Mouse (Mus musculus): ENCODE measurements at regions not wholly inside any gene's neighbourhood (a gene's known extent, or its start where the extent isn't known, plus 50 kb on each side); places are given as distances from the start of the nearest gene placed in this dataset.

GRCm38 (mm10) chr8:115581940-115582517 is 125.6 kb downstream of the Maf start:
- Histone ChIP-seq H3K9ac (ENCODE audit: low read depth, low read length) (no peak overlapping the region), H3K4me1 (replicated peaks; ENCODE audit: insufficient read depth, low read length) (no peaks in the 10 kb centered on the region), H3K27ac (no peak overlapping the region), H3K9me3 (replicated peaks; ENCODE audit: low read length) (no peaks in the 10 kb centered on the region), H3K4me2 (ENCODE audit: low read length) (no peak overlapping the region), H3K27me3 (ENCODE audit: insufficient read depth, low read length) (no peaks in the 10 kb centered on the region), H3K36me3 (ENCODE audit: insufficient read depth, low read length) (no peaks in the 10 kb centered on the region), H3K4me3 (replicated peaks; ENCODE audit: low read depth, low read length) (no peak overlapping the region)
- no peak for DNase-seq (ENCODE audit: low spot score)
- WGBS = 87% methylated on average over 6 of the region's 6 CpGs
- ATAC-seq (replicated peaks; ENCODE audit: low FRiP score, low read depth) = no peak
- TF ChIP-seq CTCF (IDR thresholded peaks at IDR 0.05; ENCODE audit: low read depth) = no peak

GRCm38 (mm10) chr8:115568394-115568793 is 139.2 kb downstream of the Maf start:
- Histone ChIP-seq H3K9ac (ENCODE audit: low read depth, low read length) (no peak overlapping the region), H3K36me3 (ENCODE audit: insufficient read depth, low read length) (no peaks in the 10 kb centered on the region), H3K4me3 (replicated peaks; ENCODE audit: low read depth, low read length) (no peak overlapping the region), H3K27ac (no peak overlapping the region), H3K9me3 (replicated peaks; ENCODE audit: low read length) (no peaks in the 10 kb centered on the region), H3K4me2 (ENCODE audit: low read length) (no peak overlapping the region), H3K27me3 (ENCODE audit: insufficient read depth, low read length) (no peaks in the 10 kb centered on the region), H3K4me1 (replicated peaks; ENCODE audit: insufficient read depth, low read length) (no peaks in the 10 kb centered on the region)
- ATAC-seq (replicated peaks; ENCODE audit: low FRiP score, low read depth) = no peak
- DNase-seq (ENCODE audit: low spot score) = no peak
- 75% methylated on average over 7 of the region's 7 CpGs for WGBS
- no peak for TF ChIP-seq CTCF (IDR thresholded peaks at IDR 0.05; ENCODE audit: low read depth)

GRCm38 (mm10) chr8:115565768-115566167 is 141.8 kb downstream of the Maf start:
- H3K4me1 ChIP-seq (replicated peaks; ENCODE audit: insufficient read depth, low read length) = no peaks in the 10 kb centered on the region
- H3K4me3 ChIP-seq (replicated peaks; ENCODE audit: low read depth, low read length) = no peak overlapping the region
- WGBS = 84% methylated on average over 5 of the region's 5 CpGs
- H3K4me2 ChIP-seq (ENCODE audit: low read length) = no peak overlapping the region
- TF ChIP-seq CTCF (IDR thresholded peaks at IDR 0.05; ENCODE audit: low read depth) = no peak
- H3K9ac ChIP-seq (ENCODE audit: low read depth, low read length) = no peak overlapping the region
- H3K9me3 ChIP-seq (replicated peaks; ENCODE audit: low read length) = no peaks in the 10 kb centered on the region
- DNase-seq (ENCODE audit: low spot score) (no peak), ATAC-seq (replicated peaks; ENCODE audit: low FRiP score, low read depth) (no peak)
- H3K27ac ChIP-seq = no peak overlapping the region
- H3K27me3 ChIP-seq (ENCODE audit: insufficient read depth, low read length) = no peaks in the 10 kb centered on the region
- no peaks in the 10 kb centered on the region for H3K36me3 ChIP-seq (ENCODE audit: insufficient read depth, low read length)

GRCm38 (mm10) chr8:115562362-115562761 is 145.2 kb downstream of the Maf start:
- no peaks in the 10 kb centered on the region for H3K36me3 ChIP-seq (ENCODE audit: insufficient read depth, low read length)
- H3K27ac ChIP-seq = no peak overlapping the region
- TF ChIP-seq CTCF (IDR thresholded peaks at IDR 0.05; ENCODE audit: low read depth) = no peak
- no peak overlapping the region for H3K4me3 ChIP-seq (replicated peaks; ENCODE audit: low read depth, low read length)
- H3K4me2 ChIP-seq (ENCODE audit: low read length) = no peak overlapping the region
- H3K27me3 ChIP-seq (ENCODE audit: insufficient read depth, low read length) = no peaks in the 10 kb centered on the region
- no peaks in the 10 kb centered on the region for H3K9me3 ChIP-seq (replicated peaks; ENCODE audit: low read length)
- 34% methylated on average over 4 of the region's 4 CpGs for WGBS
- H3K9ac ChIP-seq (ENCODE audit: low read depth, low read length) = no peak overlapping the region
- DNase-seq (ENCODE audit: low spot score) (no peak), ATAC-seq (replicated peaks; ENCODE audit: low FRiP score, low read depth) (no peak)
- H3K4me1 ChIP-seq (replicated peaks; ENCODE audit: insufficient read depth, low read length) = no peaks in the 10 kb centered on the region

GRCm38 (mm10) chr8:115560985-115561916 is 146.3 kb downstream of the Maf start:
- Histone ChIP-seq H3K27me3 (ENCODE audit: insufficient read depth, low read length) (no peaks in the 10 kb centered on the region), H3K27ac (no peak overlapping the region), H3K36me3 (ENCODE audit: insufficient read depth, low read length) (no peaks in the 10 kb centered on the region), H3K4me2 (ENCODE audit: low read length) (no peak overlapping the region), H3K9me3 (replicated peaks; ENCODE audit: low read length) (no peaks in the 10 kb centered on the region), H3K9ac (ENCODE audit: low read depth, low read length) (no peak overlapping the region), H3K4me3 (replicated peaks; ENCODE audit: low read depth, low read length) (no peak overlapping the region), H3K4me1 (replicated peaks; ENCODE audit: insufficient read depth, low read length) (no peaks in the 10 kb centered on the region)
- DNase-seq (ENCODE audit: low spot score) = no peak
- WGBS = 62% methylated on average over 18 of the region's 18 CpGs
- TF ChIP-seq CTCF (IDR thresholded peaks at IDR 0.05; ENCODE audit: low read depth) = no peak
- no peak for ATAC-seq (replicated peaks; ENCODE audit: low FRiP score, low read depth)

- ATAC-seq (replicated peaks; ENCODE audit: low FRiP score, low read depth) = no peak
- TF ChIP-seq CTCF (IDR thresholded peaks at IDR 0.05; ENCODE audit: low read depth) = no peak
- Histone ChIP-seq H3K9me3 (replicated peaks; ENCODE audit: low read length) (no peaks in the 10 kb centered on the region), H3K4me1 (replicated peaks; ENCODE audit: insufficient read depth, low read length) (no peaks in the 10 kb centered on the region), H3K36me3 (ENCODE audit: insufficient read depth, low read length) (no peaks in the 10 kb centered on the region), H3K27ac (no peak overlapping the region), H3K4me2 (ENCODE audit: low read length) (no peak overlapping the region), H3K9ac (ENCODE audit: low read depth, low read length) (no peak overlapping the region), H3K4me3 (replicated peaks; ENCODE audit: low read depth, low read length) (no peak overlapping the region), H3K27me3 (ENCODE audit: insufficient read depth, low read length) (no peaks in the 10 kb centered on the region)
- DNase-seq (ENCODE audit: low spot score) = no peak
- 65% methylated on average over 5 of the region's 5 CpGs for WGBS
These were observed 152.1 kb downstream of the Maf start for GRCm38 (mm10) chr8:115555452-115555851.
